20 mouse cellular contexts compared by ENCODE assay signal in genomic region chr7:127870136-127870821, GRCm38 (mm10). TPM values are rescaled to one million over a fixed set of nuclear protein-coding genes. Genes with fewer than 3 reads are reported as not detected.
A peak's percentile ranks its signal among the peaks of the same experiment; 100 is the strongest.
DNase-seq lines count a peak whose midpoint lies in the region; ATAC-seq and TF ChIP-seq lines count a peak whose summit lies in the region.
"Had no signal": no experiment of that assay in that cellular context is flagged by ENCODE, and none has a peak within 500 bp of the region (broad histone marks: within the 10 kb centered on the region; RNA-seq: fewer than 3 reads in every experiment).

No protein-coding gene starts in this region.

- no peak overlapping the region for H3K9ac ChIP-seq in forebrain, postnatal 0 days
- H3K9ac ChIP-seq in forebrain, embryonic 14.5 days (ENCODE audit: low read length) = no peak overlapping the region
- no peak overlapping the region for H3K9ac ChIP-seq in liver, postnatal 0 days (replicated peaks)
- H3K9ac ChIP-seq in liver, embryonic 12.5 days = no peak overlapping the region
- no peak overlapping the region for H3K9ac ChIP-seq in ES-E14 (ENCODE audit: insufficient read depth, low read depth, low read length, poor library complexity, severe bottlenecking)

- no peak for TF ChIP-seq EP300 in liver, postnatal 0 days (IDR thresholded peaks at IDR 0.05; ENCODE audit: low read depth)

- no peaks in the 10 kb centered on the region for H3K9me3 ChIP-seq in forebrain, postnatal 0 days (ENCODE audit: low read length)
- no peaks in the 10 kb centered on the region for H3K9me3 ChIP-seq in forebrain, embryonic 14.5 days (replicated peaks; ENCODE audit: control insufficient read depth, low read length)
- no peaks in the 10 kb centered on the region for H3K9me3 ChIP-seq in liver, postnatal 0 days (ENCODE audit: low read length)
- H3K9me3 ChIP-seq in liver, embryonic 12.5 days (replicated peaks) = no peaks in the 10 kb centered on the region
- H3K9me3 ChIP-seq in ES-E14 (ENCODE audit: control insufficient read depth, insufficient read depth, low read depth, low read length) = no peaks in the 10 kb centered on the region
- H3K9me3 ChIP-seq: limb, embryonic 13.5 days; midbrain, embryonic 10.5 days had no signal

- no peak for ATAC-seq in forebrain, postnatal 0 days
- ATAC-seq in forebrain, embryonic 14.5 days = no peak
- no peak for ATAC-seq in liver, postnatal 0 days
- no peak for ATAC-seq in liver, embryonic 12.5 days
- peak; percentile 65; the same call in 1 of the 2 replicates for ATAC-seq in megakaryocyte-erythroid progenitor cell, adult 5-6 weeks (replicated peaks; ENCODE audit: low FRiP score, low TSS enrichment, poor library complexity, severe bottlenecking)

- no peak for DNase-seq in forebrain, postnatal 0 days
- no peak for DNase-seq in forebrain, embryonic 14.5 days (ENCODE audit: low spot score)
- DNase-seq in liver, postnatal 0 days = no peak
- DNase-seq in ES-E14 (ENCODE audit: low read depth, low spot score) = no peak
- no peak for DNase-seq in spleen, adult 12 weeks (ENCODE audit: low spot score)
- DNase-seq in right cerebral cortex, postnatal 36 days (ENCODE audit: low spot score in 2 of 2) = no peak
- DNase-seq: cerebellum, postnatal 10 days; heart, adult 18-20 months; heart, postnatal 14 days; kidney, postnatal 25 days; layer of hippocampus, postnatal 36 days had no signal

- no peak overlapping the region for H3K4me3 ChIP-seq in forebrain, postnatal 0 days (ENCODE audit: low read depth, low read length)
- no peak overlapping the region for H3K4me3 ChIP-seq in forebrain, embryonic 14.5 days (ENCODE audit: low read depth, low read length)
- no peak overlapping the region for H3K4me3 ChIP-seq in liver, postnatal 0 days (ENCODE audit: low read depth, low read length)
- no peak overlapping the region for H3K4me3 ChIP-seq in liver, embryonic 12.5 days
- no peak overlapping the region for H3K4me3 ChIP-seq in ES-E14 (ENCODE audit: insufficient read depth in 1 of 2, low read depth in 1 of 2, low read length in 2 of 2, poor library complexity in 1 of 2, severe bottlenecking in 1 of 2)
- H3K4me3 ChIP-seq: limb, embryonic 13.5 days; midbrain, embryonic 10.5 days had no signal

- H3K27me3 ChIP-seq in forebrain, postnatal 0 days (ENCODE audit: insufficient read depth, low read length) = no peaks in the 10 kb centered on the region
- H3K27me3 ChIP-seq in forebrain, embryonic 14.5 days (replicated peaks; ENCODE audit: control insufficient read depth, insufficient read depth, low read length) = no peaks in the 10 kb centered on the region
- H3K27me3 ChIP-seq in liver, postnatal 0 days (ENCODE audit: insufficient read depth, low read length) = no peaks in the 10 kb centered on the region
- H3K27me3 ChIP-seq in liver, embryonic 12.5 days (replicated peaks) = no peaks in the 10 kb centered on the region
- H3K27me3 ChIP-seq: limb, embryonic 13.5 days had no signal

- in situ Hi-C loops in ES-E14 (cut with MboI; ENCODE audit: low sequenced_read_pairs in 2 of 2, unreplicated experiment in 2 of 2) = no loop called here

- H3K4me1 ChIP-seq in forebrain, postnatal 0 days (ENCODE audit: insufficient read depth) = peaks cover 12% of the 10 kb centered on the region
- H3K4me1 ChIP-seq in forebrain, embryonic 14.5 days (ENCODE audit: control insufficient read depth, insufficient read depth, low read length) = peaks cover 11% of the 10 kb centered on the region
- H3K4me1 ChIP-seq in liver, postnatal 0 days (ENCODE audit: insufficient read depth) = peaks cover 19% of the 10 kb centered on the region
- peaks cover 49% of the 10 kb centered on the region for H3K4me1 ChIP-seq in liver, embryonic 12.5 days
- H3K4me1 ChIP-seq in ES-E14 (ENCODE audit: control insufficient read depth in 2 of 2, insufficient read depth in 2 of 2, low read length in 2 of 2, poor library complexity in 1 of 2) = peaks cover 0 to 2% of the 10 kb centered on the region in 2 experiments; a peak in 1 of 4 replicates

- H3K27ac ChIP-seq in forebrain, postnatal 0 days (ENCODE audit: low read depth, low read length) = no peak overlapping the region
- H3K27ac ChIP-seq in forebrain, embryonic 14.5 days (ENCODE audit: low read depth, low read length) = no peak overlapping the region
- H3K27ac ChIP-seq in liver, postnatal 0 days (ENCODE audit: low read depth) = no peak overlapping the region
- H3K27ac ChIP-seq in liver, embryonic 12.5 days = no peak overlapping the region
- H3K27ac ChIP-seq in ES-E14 (ENCODE audit: insufficient read depth, low read depth, low read length, poor library complexity, severe bottlenecking) = no peak overlapping the region
- H3K27ac ChIP-seq: limb, embryonic 13.5 days; midbrain, embryonic 10.5 days had no signal

- no peak overlapping the region for H3K4me2 ChIP-seq in forebrain, postnatal 0 days (ENCODE audit: low read depth)
- H3K4me2 ChIP-seq in forebrain, embryonic 14.5 days (ENCODE audit: low read length) = no peak overlapping the region
- H3K4me2 ChIP-seq in liver, postnatal 0 days (ENCODE audit: low read depth, low read length) = no peak overlapping the region
- no peak overlapping the region for H3K4me2 ChIP-seq in liver, embryonic 12.5 days
- H3K4me2 ChIP-seq: limb, embryonic 13.5 days had no signal

- peak; percentile 50 for TF ChIP-seq CTCF in forebrain, postnatal 0 days (IDR thresholded peaks at IDR 0.05; ENCODE audit: low read depth)
- peak; percentile 55 for TF ChIP-seq CTCF in liver, postnatal 0 days (IDR thresholded peaks at IDR 0.05; ENCODE audit: low read depth)

- 82% methylated on average over 5 of the region's 5 CpGs for WGBS in forebrain, postnatal 0 days
- WGBS in forebrain, embryonic 14.5 days = 85% methylated on average over 5 of the region's 5 CpGs
- 63% methylated on average over 5 of the region's 5 CpGs for WGBS in liver, postnatal 0 days (ENCODE audit: insufficient replicate concordance)
- WGBS in liver, embryonic 12.5 days (ENCODE audit: insufficient replicate concordance) = 63% methylated on average over 5 of the region's 5 CpGs

- peaks cover 31% of the 10 kb centered on the region for H3K36me3 ChIP-seq in forebrain, postnatal 0 days (ENCODE audit: insufficient read depth)
- peaks cover 57% of the 10 kb centered on the region for H3K36me3 ChIP-seq in forebrain, embryonic 14.5 days (ENCODE audit: control insufficient read depth, insufficient read depth, low read length)
- peaks cover 22% of the 10 kb centered on the region for H3K36me3 ChIP-seq in liver, postnatal 0 days (replicated peaks; ENCODE audit: insufficient read depth, low read length)
- peaks cover 66% of the 10 kb centered on the region for H3K36me3 ChIP-seq in liver, embryonic 12.5 days
- H3K36me3 ChIP-seq in ES-E14 (ENCODE audit: control insufficient read depth, insufficient read depth, low read length, poor library complexity, severe bottlenecking) = peaks cover 3% of the 10 kb centered on the region; the same call in 1 of the 2 replicates

RNA-seq across cellular contexts. Expression of gene Zfp646, which starts 5.7 kb away (rescaled TPM):
- 31.2 and 37.7 TPM in 2 replicates for total RNA-seq in forebrain, postnatal 0 days (2014; rRNA removed)
- 3.8 and 4.2 TPM in 2 replicates for polyA plus RNA-seq in forebrain, postnatal 0 days (2015; fragmentation: Nextera tagmentation; extraction: Ambion mirVana)
- polyA plus RNA-seq in forebrain, embryonic 14.5 days (2014; fragmentation: Nextera tagmentation; extraction: Ambion mirVana) = 12.0 and 16.8 TPM in 2 replicates
- 2.7 and 2.8 TPM in 2 replicates for polyA plus RNA-seq in liver, postnatal 0 days (2015; fragmentation: Nextera tagmentation; extraction: Ambion mirVana)
- 8.6 and 9.1 TPM in 2 replicates for polyA plus RNA-seq in liver, embryonic 12.5 days (2016; fragmentation: Nextera tagmentation; extraction: Ambion mirVana)
- total RNA-seq in ES-E14 (2012; rRNA removed) = 44.7 and 52.5 TPM in 2 replicates
- 32.4 and 38.3 TPM in 2 replicates for total RNA-seq in megakaryocyte-erythroid progenitor cell, adult 5-6 weeks (2014; fragmentation: Nextera tagmentation)
- total RNA-seq in megakaryocyte-erythroid progenitor cell, adult 5-6 weeks (2017) = 36.9 and 43.3 TPM in 2 replicates

RNA-seq across cellular contexts. Expression of gene Zfp668, which starts 6.3 kb away (rescaled TPM):
- total RNA-seq in forebrain, postnatal 0 days (2014; rRNA removed) = 16.0 and 25.1 TPM in 2 replicates
- polyA plus RNA-seq in forebrain, postnatal 0 days (2015; fragmentation: Nextera tagmentation; extraction: Ambion mirVana) = 23.7 and 34.2 TPM in 2 replicates
- polyA plus RNA-seq in forebrain, embryonic 14.5 days (2014; fragmentation: Nextera tagmentation; extraction: Ambion mirVana) = 24.1 and 29.1 TPM in 2 replicates
- 3.7 and 4.5 TPM in 2 replicates for polyA plus RNA-seq in liver, postnatal 0 days (2015; fragmentation: Nextera tagmentation; extraction: Ambion mirVana)
- polyA plus RNA-seq in liver, embryonic 12.5 days (2016; fragmentation: Nextera tagmentation; extraction: Ambion mirVana) = 11.2 and 11.3 TPM in 2 replicates
- 8.6 and 11.3 TPM in 2 replicates for total RNA-seq in ES-E14 (2012; rRNA removed)
- total RNA-seq in megakaryocyte-erythroid progenitor cell, adult 5-6 weeks (2014; fragmentation: Nextera tagmentation) = 9.3 and 12.8 TPM in 2 replicates
- total RNA-seq in megakaryocyte-erythroid progenitor cell, adult 5-6 weeks (2017) = 2.3 and 2.8 TPM in 2 replicates

RNA-seq across cellular contexts. Expression of gene Prss53, which starts 20.5 kb away (rescaled TPM):
- total RNA-seq in forebrain, postnatal 0 days (2014; rRNA removed) = 0.62 and 0.81 TPM in 2 replicates
- polyA plus RNA-seq in forebrain, postnatal 0 days (2015; fragmentation: Nextera tagmentation; extraction: Ambion mirVana) = 0.24 and 0.69 TPM in 2 replicates
- 0.61 and 0.63 TPM in 2 replicates for polyA plus RNA-seq in forebrain, embryonic 14.5 days (2014; fragmentation: Nextera tagmentation; extraction: Ambion mirVana)
- polyA plus RNA-seq in liver, postnatal 0 days (2015; fragmentation: Nextera tagmentation; extraction: Ambion mirVana) = 0.39 and 0.43 TPM in 2 replicates
- polyA plus RNA-seq in liver, embryonic 12.5 days (2016; fragmentation: Nextera tagmentation; extraction: Ambion mirVana) = 0.26 and 0.49 TPM in 2 replicates
- 0.67 and 0.69 TPM in 2 replicates for total RNA-seq in ES-E14 (2012; rRNA removed)
- total RNA-seq in megakaryocyte-erythroid progenitor cell, adult 5-6 weeks (2014; fragmentation: Nextera tagmentation) = 0.81 TPM in 1 of 2 replicates, not detected in the other
- not detected in 2 replicates for total RNA-seq in megakaryocyte-erythroid progenitor cell, adult 5-6 weeks (2017)

RNA-seq across cellular contexts. Expression of gene Gm21974, which starts 25.0 kb away (rescaled TPM):
- not detected in 2 replicates for total RNA-seq in forebrain, postnatal 0 days (2014; rRNA removed)
- not detected in 2 replicates for polyA plus RNA-seq in forebrain, postnatal 0 days (2015; fragmentation: Nextera tagmentation; extraction: Ambion mirVana)
- not detected in 2 replicates for polyA plus RNA-seq in forebrain, embryonic 14.5 days (2014; fragmentation: Nextera tagmentation; extraction: Ambion mirVana)
- not detected in 2 replicates for polyA plus RNA-seq in liver, postnatal 0 days (2015; fragmentation: Nextera tagmentation; extraction: Ambion mirVana)
- not detected in 2 replicates for polyA plus RNA-seq in liver, embryonic 12.5 days (2016; fragmentation: Nextera tagmentation; extraction: Ambion mirVana)
- total RNA-seq in ES-E14 (2012; rRNA removed) = not detected in 2 replicates
- total RNA-seq in megakaryocyte-erythroid progenitor cell, adult 5-6 weeks (2014; fragmentation: Nextera tagmentation) = not detected in 2 replicates
- not detected in 2 replicates for total RNA-seq in megakaryocyte-erythroid progenitor cell, adult 5-6 weeks (2017)
- total RNA-seq: adrenal gland, adult 18-20 months; heart, postnatal 14 days; layer of hippocampus, postnatal 36 days had no signal
- polyA plus RNA-seq: embryonic facial prominence, embryonic 11.5 days; intestine, embryonic 14.5 days; limb, embryonic 13.5 days; lung, embryonic 16.5 days; midbrain, embryonic 10.5 days; stomach, embryonic 16.5 days had no signal

RNA-seq across cellular contexts. Expression of gene Vkorc1, which starts 25.1 kb away (rescaled TPM):
- 17.2 and 28.0 TPM in 2 replicates for total RNA-seq in forebrain, postnatal 0 days (2014; rRNA removed)
- 69.4 and 73.0 TPM in 2 replicates for polyA plus RNA-seq in forebrain, postnatal 0 days (2015; fragmentation: Nextera tagmentation; extraction: Ambion mirVana)
- polyA plus RNA-seq in forebrain, embryonic 14.5 days (2014; fragmentation: Nextera tagmentation; extraction: Ambion mirVana) = 61.5 and 69.9 TPM in 2 replicates
- 513 and 556 TPM in 2 replicates for polyA plus RNA-seq in liver, postnatal 0 days (2015; fragmentation: Nextera tagmentation; extraction: Ambion mirVana)
- polyA plus RNA-seq in liver, embryonic 12.5 days (2016; fragmentation: Nextera tagmentation; extraction: Ambion mirVana) = 75.0 and 80.3 TPM in 2 replicates
- total RNA-seq in ES-E14 (2012; rRNA removed) = 88.5 and 115 TPM in 2 replicates
- 54.1 and 72.8 TPM in 2 replicates for total RNA-seq in megakaryocyte-erythroid progenitor cell, adult 5-6 weeks (2014; fragmentation: Nextera tagmentation)
- total RNA-seq in megakaryocyte-erythroid progenitor cell, adult 5-6 weeks (2017) = 25.4 and 37.0 TPM in 2 replicates
